Mouse (Mus musculus): ENCODE results near the gene Bcam. TPM values are rescaled to one million over a fixed set of nuclear protein-coding genes. Genes with fewer than 3 reads are reported as not detected.

The Bcam gene
- total and polyA plus RNA-seq, 3 experiments = 3.0 to 10.9 (median 4.8) TPM

GRCm38 (mm10) chr7:19747420-19748218, 23.2 kb downstream of the Bcam start:
- Histone ChIP-seq H3K36me3 (replicated peaks in 1 of 2; ENCODE audit: control insufficient read depth in 1 of 2, insufficient read depth in 1 of 2, low read length in 1 of 2) (peaks cover 0 to 10% of the 10 kb centered on the region in 2 experiments), H3K4me1 (ENCODE audit: control insufficient read depth in 1 of 2, insufficient read depth in 2 of 2) (peaks cover 9 to 34% of the 10 kb centered on the region in 2 experiments), H3K9me3 (replicated peaks; ENCODE audit: low read length) (no peaks in the 10 kb centered on the region), H3K79me2 (replicated peaks; ENCODE audit: control insufficient read depth, extremely low read depth, insufficient read depth, poor library complexity, severe bottlenecking) (no peaks in the 10 kb centered on the region), H3K9ac (ENCODE audit: insufficient read depth, low read depth) (no peak overlapping the region), H3K27ac (ENCODE audit: insufficient read depth, low read depth) (no peak overlapping the region), H3K4me2 (ENCODE audit: insufficient read depth, low read depth, poor library complexity, severe bottlenecking) (no peak overlapping the region), H3K27me3 (replicated peaks) (peaks cover 14% of the 10 kb centered on the region), H3K4me3 (replicated peaks in 1 of 3; ENCODE audit: low read depth in 2 of 3, low read length in 2 of 3, poor library complexity in 1 of 3) (no peak overlapping the region)
- dilution Hi-C loops (cut with MboI; ENCODE audit: extremely low pct_ligation_motif_present, extremely low pct_unique_long_range_greater_than_20kb, low sequenced_read_pairs) = no loop called here
- no peak for TF ChIP-seq ZMIZ1 (IDR thresholded peaks at IDR 0.05; ENCODE audit: low read depth, low read length)
- TF ChIP-seq ZNF384 (IDR thresholded peaks at IDR 0.05; ENCODE audit: low read depth, low read length) = no peak
- no peak for TF ChIP-seq TBP (conservative IDR thresholded peaks at IDR 0.05; ENCODE audit: low read depth, low read length)
- no peak for TF ChIP-seq CHD1 (IDR thresholded peaks at IDR 0.05; ENCODE audit: low read depth, low read length)
- no peak for TF ChIP-seq E2F4 (IDR thresholded peaks at IDR 0.05; ENCODE audit: insufficient replicate concordance, low read depth, low read length)
- TF ChIP-seq MAFK (IDR thresholded peaks at IDR 0.05; ENCODE audit: insufficient replicate concordance, low read length) = no peak
- TF ChIP-seq MYC (IDR thresholded peaks at IDR 0.05; ENCODE audit: low read depth, low read length) = no peak
- TF ChIP-seq TCF12 (IDR thresholded peaks at IDR 0.05; ENCODE audit: low read depth, low read length) = no peak
- TF ChIP-seq ZKSCAN1 (IDR thresholded peaks at IDR 0.05; ENCODE audit: borderline replicate concordance, low read depth, low read length) = no peak
- TF ChIP-seq ZC3H11A (IDR thresholded peaks at IDR 0.05; ENCODE audit: low read depth, low read length) = no peak
- no peak for TF ChIP-seq RAD21 (IDR thresholded peaks at IDR 0.05; ENCODE audit: low read depth, low read length)
- TF ChIP-seq ELF1 (IDR thresholded peaks at IDR 0.05; ENCODE audit: low read depth, low read length) = no peak
- TF ChIP-seq IRF4 (IDR thresholded peaks at IDR 0.05; ENCODE audit: low read depth, low read length) = no peak
- TF ChIP-seq RCOR1 (conservative IDR thresholded peaks at IDR 0.05; ENCODE audit: low read depth, low read length) = no peak
- TF ChIP-seq HCFC1 (IDR thresholded peaks at IDR 0.05; ENCODE audit: low read depth, low read length) = no peak
- TF ChIP-seq GABPA (IDR thresholded peaks at IDR 0.05; ENCODE audit: insufficient replicate concordance, low read depth, low read length) = no peak
- TF ChIP-seq SMC3 (IDR thresholded peaks at IDR 0.05; ENCODE audit: low read depth, low read length) = no peak
- TF ChIP-seq MAX (IDR thresholded peaks at IDR 0.05; ENCODE audit: low read length) = no peak
- DNase-seq (ENCODE audit: extremely low read depth) = no peak
- in situ Hi-C loops (cut with MboI; ENCODE audit: low pct_ligation_motif_present, low pct_unique_long_range_greater_than_20kb, low sequenced_read_pairs) = no loop called here

All from CH12.LX (cell line).